Mouse (Mus musculus) E14TG2a.4 (cell line): Measurements from ENCODE around the gene Tmem160.

Experiments
- H3K27me3 ChIP-seq: 2 replicates; pipeline ENCODE4 v1.6.1; 2014; ENCODE audit warnings: low read length, control low read depth; ENCODE audit not compliant: insufficient read depth
- H3K36me3 ChIP-seq: 2 replicates; pipeline ENCODE4 v1.6.1; 2014; ENCODE audit warnings: low read length, control low read depth; ENCODE audit not compliant: insufficient read depth
- H3K4me1 ChIP-seq: replicated peaks from 2 replicates; pipeline ENCODE4 v1.6.1; 2014; ENCODE audit warnings: low read depth, low read length, control low read depth
- H3K4me3 ChIP-seq: replicated peaks from 2 replicates; pipeline ENCODE4 v1.5.1; 2014; ENCODE audit warnings: mild to moderate bottlenecking, low read length
- H3K9me3 ChIP-seq: 2 replicates; pipeline ENCODE4 v1.6.1; 2014; ENCODE audit warnings: low read length, control low read depth
- CTCF ChIP-seq: conservative IDR thresholded peaks from 2 replicates; pipeline ENCODE4 v1.5.1; 2014; ENCODE audit warnings: low read length
- NANOG ChIP-seq: IDR thresholded peaks from 2 replicates; pipeline ENCODE4 v1.6.1; 2014; ENCODE audit warnings: borderline replicate concordance, low read length, mixed read lengths
- POU5F1 ChIP-seq: IDR thresholded peaks from 2 replicates; pipeline ENCODE4 v1.6.1; 2014; ENCODE audit warnings: low read length, borderline replicate concordance

The Tmem160 gene

DNA sequence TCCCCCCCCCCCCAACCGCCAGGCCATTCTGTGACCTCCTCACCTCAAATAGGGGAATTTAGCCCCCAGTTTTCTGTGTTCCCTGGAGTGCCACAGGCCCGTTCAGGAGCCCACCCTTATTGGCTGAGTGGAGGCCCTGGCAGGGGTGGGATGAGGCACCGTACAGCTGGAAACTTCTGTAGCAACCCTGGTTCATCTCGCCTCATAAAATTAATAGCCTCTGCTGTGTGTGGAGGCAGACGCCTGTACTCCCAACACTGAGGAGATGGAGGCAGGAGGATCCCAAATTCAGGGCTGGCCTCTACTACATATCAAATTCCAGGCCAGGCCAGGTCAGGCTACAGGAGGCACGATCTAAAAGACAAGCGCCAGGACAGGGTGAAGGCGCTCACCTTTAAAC is 21.3 kb downstream of the Tmem160 start:
- Histone ChIP-seq H3K4me1 (peaks cover 45% of the 10 kb centered on the region), H3K4me3 (peak overlapping the region; percentile 68; the same call in 1 of the 2 replicates), H3K27me3 (peaks cover 69% of the 10 kb centered on the region), H3K36me3 (no peaks in the 10 kb centered on the region), H3K9me3 (no peaks in the 10 kb centered on the region)
- TF ChIP-seq POU5F1, result no peak
- TF ChIP-seq CTCF, result no peak
- TF ChIP-seq NANOG, result no peak

DNA sequence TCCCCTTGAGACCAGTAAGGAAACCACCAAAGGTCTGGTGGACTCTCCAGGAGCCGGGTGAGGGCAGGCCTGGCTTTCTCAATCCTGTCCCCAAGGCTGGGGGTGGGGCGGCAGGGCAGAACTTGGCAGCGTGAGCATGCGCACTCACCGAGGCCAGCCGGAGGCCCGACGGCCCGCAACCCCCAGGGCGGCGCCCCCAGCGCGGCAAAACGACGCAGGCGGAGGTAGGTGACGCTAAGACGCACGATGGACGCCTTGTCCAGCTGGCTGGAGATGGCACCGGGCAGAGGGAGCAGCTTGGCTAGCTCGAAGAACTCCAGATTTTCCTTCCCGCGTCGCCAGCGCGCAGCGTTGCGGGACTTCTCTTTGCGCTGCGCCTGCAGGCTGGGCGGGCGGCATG is 21.9 kb downstream of the Tmem160 start:
- Histone ChIP-seq H3K27me3 (peaks cover 67% of the 10 kb centered on the region), H3K4me3 (peak overlapping the region; percentile 68), H3K4me1 (peaks cover 44% of the 10 kb centered on the region), H3K36me3 (no peaks in the 10 kb centered on the region), H3K9me3 (no peaks in the 10 kb centered on the region)
- TF ChIP-seq NANOG (no peak), POU5F1 (no peak), CTCF (no peak)

DNA sequence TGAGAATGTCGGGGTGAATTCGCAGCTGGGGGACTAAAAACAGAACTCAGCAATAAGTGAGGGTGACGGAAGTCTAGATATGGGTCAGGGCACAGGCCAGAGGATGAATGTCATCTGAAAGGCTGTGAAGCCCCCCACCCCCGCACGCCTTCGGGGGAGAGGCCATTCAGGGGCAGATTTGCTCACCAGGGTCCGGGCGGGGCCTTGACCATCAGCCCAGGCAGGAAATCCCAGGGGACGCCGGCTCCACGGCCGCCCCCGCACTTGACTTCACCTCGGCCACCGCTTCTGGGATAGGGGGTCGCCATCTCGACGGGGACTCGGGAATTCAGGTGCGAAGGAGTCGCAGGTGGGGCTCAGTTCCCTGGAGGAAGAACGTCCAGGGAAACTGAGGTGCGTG is 22.7 kb downstream of the Tmem160 start:
- Histone ChIP-seq H3K27me3 (peaks cover 67% of the 10 kb centered on the region), H3K9me3 (no peaks in the 10 kb centered on the region), H3K4me3 (peak overlapping the region; percentile 79), H3K4me1 (peaks cover 49% of the 10 kb centered on the region), H3K36me3 (no peaks in the 10 kb centered on the region)
- TF ChIP-seq CTCF (no peak), NANOG (no peak), POU5F1 (no peak)

- Histone ChIP-seq H3K4me3 (peak overlapping the region; percentile 79), H3K36me3 (no peaks in the 10 kb centered on the region), H3K4me1 (peaks cover 51% of the 10 kb centered on the region), H3K9me3 (no peaks in the 10 kb centered on the region), H3K27me3 (peaks cover 67% of the 10 kb centered on the region)
- no peak for TF ChIP-seq CTCF
- no peak for TF ChIP-seq POU5F1
- no peak for TF ChIP-seq NANOG
Observed at GRCm38 (mm10) chr7:16475764-16476599, 23.4 kb downstream of the Tmem160 start.

DNA sequence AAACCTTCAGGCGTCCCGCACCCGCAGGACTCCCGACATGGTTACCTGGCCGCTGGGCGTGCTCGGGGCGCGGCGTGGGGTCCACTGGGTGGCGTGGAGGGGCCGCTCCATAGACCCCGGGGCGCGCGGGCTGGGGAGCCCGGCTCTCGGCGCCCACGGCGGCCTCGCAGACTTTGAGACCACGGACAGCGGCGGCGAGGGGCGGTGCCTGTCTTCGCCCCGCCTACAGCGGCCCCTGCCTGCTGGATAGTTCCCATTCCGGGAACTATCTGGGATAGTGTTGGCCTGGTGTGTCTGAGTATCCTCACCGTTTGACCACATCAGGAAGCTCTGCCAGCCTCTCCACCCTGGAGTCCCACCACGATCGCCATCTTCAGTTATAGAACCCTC is 24.0 kb downstream of the Tmem160 start:
- Histone ChIP-seq H3K27me3 (peaks cover 69% of the 10 kb centered on the region), H3K4me3 (peak overlapping the region; percentile 79), H3K36me3 (no peaks in the 10 kb centered on the region), H3K9me3 (no peaks in the 10 kb centered on the region), H3K4me1 (peaks cover 51% of the 10 kb centered on the region)
- no peak for TF ChIP-seq CTCF
- TF ChIP-seq POU5F1, result no peak
- no peak for TF ChIP-seq NANOG

GRCm38 (mm10) chr7:16477628-16478027 is 25.0 kb downstream of the Tmem160 start, which contains the start of gene Npas1:
Gene Npas1 (minus strand): TSS chr7:16477728.
- no peak for TF ChIP-seq POU5F1
- TF ChIP-seq NANOG, result no peak
- no peak for TF ChIP-seq CTCF
- Histone ChIP-seq H3K27me3 (peaks cover 63% of the 10 kb centered on the region), H3K9me3 (no peaks in the 10 kb centered on the region), H3K4me1 (peaks cover 44% of the 10 kb centered on the region), H3K36me3 (no peaks in the 10 kb centered on the region), H3K4me3 (peak within 1 kb of the TSS; percentile 79)

DNA sequence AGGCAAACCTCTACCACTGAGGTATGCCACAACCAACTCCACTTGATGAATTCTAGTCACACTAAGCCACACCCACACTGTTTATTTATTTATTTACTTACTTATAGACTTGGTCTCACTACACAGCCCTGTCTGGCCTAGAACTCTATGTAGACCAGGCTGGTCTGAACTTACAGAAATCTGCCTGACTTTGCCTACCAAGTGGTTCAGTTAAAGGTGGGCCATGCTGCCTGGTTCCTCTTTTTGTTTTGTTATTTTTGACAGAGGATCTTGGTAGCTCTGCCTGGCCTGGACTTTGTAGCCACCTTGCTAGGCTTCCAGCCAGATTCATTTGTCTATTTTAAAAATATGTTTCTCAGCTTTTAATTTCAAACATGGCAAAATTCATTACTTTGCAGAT is 36.2 kb downstream of the Tmem160 start:
- Histone ChIP-seq H3K27me3 (peaks cover 15% of the 10 kb centered on the region), H3K9me3 (no peaks in the 10 kb centered on the region), H3K4me1 (peaks cover 8% of the 10 kb centered on the region; the same call in 1 of the 2 replicates), H3K36me3 (no peaks in the 10 kb centered on the region), H3K4me3 (no peak overlapping the region)
- TF ChIP-seq CTCF, result no peak
- TF ChIP-seq NANOG, result no peak
- TF ChIP-seq POU5F1, result no peak

- H3K27me3 ChIP-seq, result peaks cover 12% of the 10 kb centered on the region; the same call in 1 of the 2 replicates
- H3K36me3 ChIP-seq, result peaks cover under 1% of the 10 kb centered on the region; the same call in 1 of the 2 replicates
- TF ChIP-seq CTCF (peak; percentile 73), NANOG (no peak)
- peak overlapping the region; percentile 41; the same call in 1 of the 2 replicates for H3K4me3 ChIP-seq
- peaks cover 8% of the 10 kb centered on the region; the same call in 1 of the 2 replicates for H3K4me1 ChIP-seq
- H3K9me3 ChIP-seq, result no peaks in the 10 kb centered on the region
Observed at GRCm38 (mm10) chr7:16489948-16490347, 37.4 kb downstream of the Tmem160 start.

- Histone ChIP-seq H3K4me3 (no peak overlapping the region), H3K36me3 (peaks cover 19% of the 10 kb centered on the region), H3K27me3 (peaks cover 10% of the 10 kb centered on the region; the same call in 1 of the 2 replicates), H3K4me1 (peaks cover 8% of the 10 kb centered on the region; the same call in 1 of the 2 replicates), H3K9me3 (no peaks in the 10 kb centered on the region)
- TF ChIP-seq POU5F1 (no peak), NANOG (no peak), CTCF (peak; percentile 90)
Observed at GRCm38 (mm10) chr7:16491759-16492158, 39.2 kb downstream of the Tmem160 start.
